In genomic region chr5:141013465-141013864, GRCm38 (mm10) we compare ENCODE assay signal across 10 mouse cellular contexts. TPM values are rescaled to one million over a fixed set of nuclear protein-coding genes. Genes with fewer than 3 reads are reported as not detected.
DNase-seq lines count a peak whose midpoint lies in the region; ATAC-seq and TF ChIP-seq lines count a peak whose summit lies in the region.
"Had no signal": no experiment of that assay in that cellular context is flagged by ENCODE, and none has a peak within 500 bp of the region (broad histone marks: within the 10 kb centered on the region; RNA-seq: fewer than 3 reads in every experiment).

No protein-coding gene starts in this region.

- peaks cover 47% of the 10 kb centered on the region for H3K4me1 ChIP-seq in bone marrow macrophage, adult 2 months (ENCODE audit: control insufficient read depth, insufficient read depth, low read length)
- H3K4me1 ChIP-seq in brown adipose tissue, adult 24 weeks (ENCODE audit: control insufficient read depth, insufficient read depth, insufficient read length, low read length) = no peaks in the 10 kb centered on the region
- H3K4me1 ChIP-seq in limb, embryonic 14.5 days (ENCODE audit: control insufficient read depth, insufficient read depth, low read length) = peaks cover 17% of the 10 kb centered on the region

- DNase-seq in kidney, adult 9 months = peak; percentile 17
- no peak for DNase-seq in kidney, postnatal 25 days
- peak; percentile 43 for DNase-seq in limb, embryonic 14.5 days (ENCODE audit: low spot score)
- no peak for DNase-seq in gastrocnemius, postnatal 10 days
- DNase-seq in thymus, postnatal 10 days (ENCODE audit: low spot score in 2 of 2) = no peak
- DNase-seq: left cerebral cortex, postnatal 4 days; thymus, postnatal 36 days had no signal

- peak; percentile 84 for ATAC-seq in limb, embryonic 14.5 days (ENCODE audit: low FRiP score, low read depth)

- H3K27me3 ChIP-seq in limb, embryonic 14.5 days (ENCODE audit: control insufficient read depth, insufficient read depth, low read length) = no peaks in the 10 kb centered on the region

- H3K4me2 ChIP-seq in limb, embryonic 14.5 days (replicated peaks; ENCODE audit: low read depth, low read length, severe bottlenecking) = peak overlapping the region; percentile 40

- no peaks in the 10 kb centered on the region for H3K9me3 ChIP-seq in limb, embryonic 14.5 days (ENCODE audit: control insufficient read depth, low read length)

- H3K4me3 ChIP-seq in bone marrow macrophage, adult 2 months (ENCODE audit: insufficient read depth, low read length) = no peak overlapping the region
- no peak overlapping the region for H3K4me3 ChIP-seq in brown adipose tissue, adult 24 weeks (ENCODE audit: insufficient read depth, low read depth, low read length)
- H3K4me3 ChIP-seq in limb, embryonic 14.5 days (replicated peaks; ENCODE audit: low read length) = peak overlapping the region; percentile 7
- H3K4me3 ChIP-seq: erythroblast, embryonic 14.5 days had no signal

- H3K36me3 ChIP-seq in limb, embryonic 14.5 days (ENCODE audit: control insufficient read depth, insufficient read depth, low read length) = no peaks in the 10 kb centered on the region

- 10% methylated on average over 9 of the region's 9 CpGs for WGBS in limb, embryonic 14.5 days

- TF ChIP-seq POLR2A in bone marrow macrophage, adult 2 months (IDR thresholded peaks at IDR 0.05; ENCODE audit: borderline replicate concordance, low read depth, low read length) = no peak
- no peak for TF ChIP-seq POLR2A in limb, embryonic 14.5 days (IDR thresholded peaks at IDR 0.05; ENCODE audit: borderline replicate concordance, extremely low read depth, insufficient read depth, insufficient read length)

- no peak overlapping the region for H3K9ac ChIP-seq in limb, embryonic 14.5 days (ENCODE audit: low read depth, low read length, severe bottlenecking)

- no peak for TF ChIP-seq CTCF in bone marrow macrophage, adult 2 months (IDR thresholded peaks at IDR 0.05; ENCODE audit: low read depth, low read length)

- H3K27ac ChIP-seq in bone marrow macrophage, adult 2 months (ENCODE audit: insufficient read depth, low read depth, low read length) = peak overlapping the region; percentile 90
- H3K27ac ChIP-seq in brown adipose tissue, adult 24 weeks (replicated peaks; ENCODE audit: low read depth, low read length) = peak overlapping the region; percentile 7; the same call in 1 of the 2 replicates
- no peak overlapping the region for H3K27ac ChIP-seq in limb, embryonic 14.5 days (replicated peaks; ENCODE audit: low read depth, low read length)

RNA-seq across cellular contexts. Expression of gene Card11, which starts 13.1 kb away (rescaled TPM):
- 5.7 and 6.1 TPM in 2 replicates for polyA plus RNA-seq in bone marrow macrophage, adult 2 months (2012; ENCODE audit: insufficient read depth, insufficient read length, missing spikeins)
- polyA plus RNA-seq in brown adipose tissue, adult 24 weeks (2012; ENCODE audit: insufficient read depth, insufficient read length, missing spikeins) = not detected in 2 replicates
- 0.27 and 0.53 TPM in 2 replicates for polyA plus RNA-seq in limb, embryonic 14.5 days (2012; rRNA removed)
- polyA plus RNA-seq in limb, embryonic 14.5 days (2014; fragmentation: Nextera tagmentation; extraction: Ambion mirVana) = 0.23 and 0.66 TPM in 2 replicates
- under 1 TPM; 0.25 to 0.26 TPM for total RNA-seq in gastrocnemius, postnatal 10 days (2021)

Comparison
In these comparisons a context has a peak if more than half of its experiments do, and no peak if none do; other contexts are left out.
1. DNase-seq: peak in kidney, adult 9 months (single experiment) and limb, embryonic 14.5 days (single experiment); none in kidney, postnatal 25 days (0 of 2), gastrocnemius, postnatal 10 days (single experiment) and thymus, postnatal 10 days (0 of 2).